Mouse (Mus musculus) liver, embryonic 13.5 days (tissue): Measurements from ENCODE around the gene Castor2. TPM values are rescaled to one million over a fixed set of nuclear protein-coding genes. Genes with fewer than 3 reads are reported as not detected.
A peak's percentile ranks its signal among the peaks of the same experiment; 100 is the strongest.

Source experiments
- ATAC-seq: fragments of 200-750 bp; cut with Nextera tagmentation; 2 replicates; pipeline ENCODE4 v1.8.0; 2017; ENCODE audit warnings: low read depth, mild to moderate bottlenecking, moderate number of reproducible peaks, moderate library complexity
- DNase-seq: peaks from one replicate; pipeline ENCODE4 v3.0.0; 2022
- H3K27ac ChIP-seq: fragments of 300-500 bp; sonication (generic); 2 replicates; pipeline ENCODE4 v1.5.1; 2015; ENCODE audit warnings: moderate library complexity, mild to moderate bottlenecking, inconsistent platforms
- H3K27me3 ChIP-seq: fragments of 300-500 bp; sonication (generic); 2 replicates; pipeline ENCODE4 v1.6.1; 2015; ENCODE audit warnings: mild to moderate bottlenecking, inconsistent platforms
- H3K36me3 ChIP-seq: fragments of 300-500 bp; sonication (generic); 2 replicates; pipeline ENCODE4 v1.6.1; 2015; ENCODE audit warnings: mild to moderate bottlenecking, inconsistent platforms
- H3K4me1 ChIP-seq: fragments of 300-500 bp; sonication (generic); replicated peaks from 2 replicates; pipeline ENCODE4 v1.6.1; 2015; ENCODE audit warnings: inconsistent platforms
- H3K4me2 ChIP-seq: fragments of 300-500 bp; sonication (generic); 2 replicates; pipeline ENCODE4 v1.6.1; 2015; ENCODE audit warnings: inconsistent platforms, mild to moderate bottlenecking, moderate library complexity
- H3K4me3 ChIP-seq: fragments of 300-500 bp; sonication (generic); replicated peaks from 2 replicates; pipeline ENCODE4 v1.5.1; 2015; ENCODE audit warnings: mild to moderate bottlenecking, inconsistent platforms
- H3K9ac ChIP-seq: fragments of 300-500 bp; sonication (generic); 2 replicates; pipeline ENCODE4 v1.6.1; 2015; ENCODE audit warnings: mild to moderate bottlenecking, inconsistent platforms
- H3K9me3 ChIP-seq: fragments of 300-500 bp; sonication (generic); replicated peaks from 2 replicates; pipeline ENCODE4 v1.6.1; 2016; ENCODE audit warnings: inconsistent platforms
- WGBS: fragments of 180-500 bp; shearing (Covaris S2); methylation state at CpG from one replicate; pipeline ENCODE4 v1.1.7; 2015; ENCODE audit not compliant: insufficient replicate concordance; 5-methylcytosine and 5-hydroxymethylcytosine counted together
- polyA plus RNA-seq: library from polyadenylated mRNA; unstranded; fragments of >200 nt; fragmentation: Nextera tagmentation; extraction: Ambion mirVana; gene quantifications from 2 replicates; pipeline ENCODE4 v1.2.1, GENCODE M21; 2015

Castor2 gene
- polyA plus RNA-seq, 1 experiment from 2014 or later, result 0.54 TPM

DNA sequence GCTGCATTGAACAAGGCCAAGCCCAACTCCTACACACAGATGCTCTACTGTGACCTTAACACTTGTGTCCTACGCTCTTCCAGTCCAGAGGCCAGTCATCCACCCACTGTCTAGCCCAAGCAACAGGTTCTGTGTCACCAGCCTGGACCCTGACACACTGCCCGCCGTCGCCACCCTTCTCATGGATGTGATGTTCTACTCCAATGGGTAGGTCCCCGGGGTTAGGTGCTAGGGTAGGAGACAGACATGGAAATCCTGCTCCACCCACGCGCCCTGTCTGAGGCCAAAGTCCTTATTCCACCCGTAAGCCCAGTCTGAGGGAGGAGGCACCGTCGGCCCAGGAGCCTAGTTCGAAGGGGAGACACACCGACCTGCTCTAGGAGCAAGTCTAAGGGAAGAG lies 36.5 kb downstream of the Castor2 start:
- Histone ChIP-seq H3K27me3 (no peaks in the 10 kb centered on the region), H3K4me3 (no peak overlapping the region), H3K9ac (no peak overlapping the region), H3K36me3 (no peaks in the 10 kb centered on the region), H3K4me2 (no peak overlapping the region), H3K9me3 (no peaks in the 10 kb centered on the region), H3K27ac (no peak overlapping the region), H3K4me1 (no peaks in the 10 kb centered on the region)
- WGBS, result 81% methylated on average over 12 of the region's 12 CpGs
- no peak for ATAC-seq
- DNase-seq, result no peak

DNA sequence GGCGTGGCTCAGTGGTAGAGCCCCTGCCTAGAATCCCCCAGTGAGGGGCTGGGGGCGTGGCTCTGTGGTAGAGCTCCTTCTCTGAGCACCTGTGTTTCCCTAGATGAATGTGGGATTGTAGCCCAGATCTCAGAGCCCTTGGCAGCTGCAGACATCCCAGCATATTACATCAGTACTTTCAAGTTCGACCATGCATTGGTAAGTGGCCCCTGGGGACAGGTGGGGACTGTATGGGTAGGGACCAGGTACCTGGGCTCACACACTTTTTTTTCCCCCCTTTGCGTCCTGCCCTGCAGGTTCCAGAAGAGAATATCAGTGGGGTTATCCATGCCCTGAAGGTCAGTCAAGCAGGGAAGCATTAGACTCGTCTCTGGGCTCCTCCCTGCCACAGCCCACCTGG lies 38.4 kb downstream of the Castor2 start:
- H3K27me3 ChIP-seq, result no peaks in the 10 kb centered on the region
- no peak overlapping the region for H3K4me2 ChIP-seq
- no peak overlapping the region for H3K27ac ChIP-seq
- no peak overlapping the region for H3K4me3 ChIP-seq
- H3K9me3 ChIP-seq, result no peaks in the 10 kb centered on the region
- 63% methylated on average over 5 of the region's 5 CpGs for WGBS
- no peak for DNase-seq
- no peak for ATAC-seq
- H3K4me1 ChIP-seq, result no peaks in the 10 kb centered on the region
- no peaks in the 10 kb centered on the region for H3K36me3 ChIP-seq
- H3K9ac ChIP-seq, result no peak overlapping the region

DNA sequence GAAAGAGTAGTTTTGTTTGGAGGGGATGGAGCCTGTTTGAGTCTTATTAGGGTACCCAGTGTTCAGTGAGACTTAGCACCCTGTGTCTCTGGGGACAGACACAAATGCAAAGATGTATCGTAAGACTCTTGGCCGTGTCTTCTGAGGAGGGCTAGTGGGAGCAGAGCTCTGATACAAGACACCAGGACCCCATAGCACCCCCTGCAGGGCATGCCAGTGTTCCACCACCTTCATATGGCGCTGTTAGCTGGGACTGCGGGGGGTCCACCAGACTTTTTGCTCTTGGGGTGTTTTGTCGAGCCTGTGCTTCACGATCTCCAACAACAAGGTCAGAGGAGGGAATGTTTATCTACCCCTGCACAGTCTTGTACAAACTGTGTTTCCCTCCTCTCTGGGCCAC lies 39.9 kb downstream of the Castor2 start:
- Histone ChIP-seq H3K4me1 (no peaks in the 10 kb centered on the region), H3K36me3 (no peaks in the 10 kb centered on the region), H3K27me3 (no peaks in the 10 kb centered on the region), H3K4me3 (no peak overlapping the region), H3K9me3 (no peaks in the 10 kb centered on the region), H3K27ac (no peak overlapping the region), H3K4me2 (no peak overlapping the region), H3K9ac (no peak overlapping the region)
- ATAC-seq, result no peak
- WGBS, result 75% methylated on average over 6 of the region's 6 CpGs
- no peak for DNase-seq

DNA sequence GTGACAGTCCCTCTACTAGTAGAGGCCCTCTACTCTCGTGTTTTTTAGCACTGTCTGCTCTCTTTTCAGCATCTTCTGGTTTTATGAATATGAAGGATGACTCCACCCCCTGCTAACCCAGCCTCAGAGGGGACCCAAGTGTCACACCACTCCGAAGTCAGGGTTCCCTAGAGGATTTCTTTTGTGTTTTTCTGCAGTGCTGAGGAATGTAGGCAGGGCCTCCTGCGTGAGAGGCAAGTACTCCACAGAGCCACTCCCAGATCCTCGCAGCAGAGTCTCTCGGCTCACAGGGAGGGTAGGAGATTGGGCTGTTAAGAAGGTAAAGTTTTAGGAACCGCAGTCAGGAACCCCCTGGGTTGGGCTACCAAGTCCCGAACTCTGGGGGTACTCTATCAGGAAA lies 41.7 kb downstream of the Castor2 start:
- 63% methylated on average over 7 of the region's 7 CpGs for WGBS
- Histone ChIP-seq H3K36me3 (no peaks in the 10 kb centered on the region), H3K4me3 (no peak overlapping the region), H3K27ac (no peak overlapping the region), H3K4me1 (no peaks in the 10 kb centered on the region), H3K9me3 (no peaks in the 10 kb centered on the region), H3K27me3 (no peaks in the 10 kb centered on the region), H3K4me2 (no peak overlapping the region), H3K9ac (no peak overlapping the region)
- DNase-seq, result no peak
- no peak for ATAC-seq

DNA sequence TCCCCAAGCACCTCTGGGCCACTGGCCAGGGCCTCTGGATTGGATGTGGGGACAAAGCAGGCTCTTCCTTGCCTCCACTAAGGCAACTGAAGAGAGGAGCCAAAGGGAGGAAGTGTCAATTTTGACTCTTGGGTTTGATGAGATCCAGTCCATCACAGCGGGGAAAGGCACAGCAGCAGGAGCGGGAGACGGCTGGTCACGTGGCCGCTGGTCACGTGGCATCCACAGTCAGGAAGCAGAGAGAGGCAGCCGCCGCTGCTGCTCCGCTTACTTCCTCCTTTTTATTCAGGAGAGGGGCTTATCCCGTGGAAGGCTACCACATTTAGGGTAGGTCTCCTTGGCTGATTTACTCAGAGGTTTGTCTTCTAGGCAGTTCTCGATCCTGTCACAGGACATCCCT lies 42.9 kb downstream of the Castor2 start:
- Histone ChIP-seq H3K9me3 (no peaks in the 10 kb centered on the region), H3K4me1 (no peaks in the 10 kb centered on the region), H3K4me3 (no peak overlapping the region), H3K36me3 (0 out of 2 replicates have a peak, but pooled peaks cover 8% of the 10 kb centered on the region), H3K4me2 (0 out of 2 replicates have a peak overlapping the region, but pooled peaks have one; percentile 14), H3K27ac (no peak overlapping the region), H3K9ac (no peak overlapping the region), H3K27me3 (no peaks in the 10 kb centered on the region)
- DNase-seq, result peak; percentile 6
- WGBS, result 36% methylated on average over 11 of the region's 11 CpGs
- ATAC-seq, result no peak

DNA sequence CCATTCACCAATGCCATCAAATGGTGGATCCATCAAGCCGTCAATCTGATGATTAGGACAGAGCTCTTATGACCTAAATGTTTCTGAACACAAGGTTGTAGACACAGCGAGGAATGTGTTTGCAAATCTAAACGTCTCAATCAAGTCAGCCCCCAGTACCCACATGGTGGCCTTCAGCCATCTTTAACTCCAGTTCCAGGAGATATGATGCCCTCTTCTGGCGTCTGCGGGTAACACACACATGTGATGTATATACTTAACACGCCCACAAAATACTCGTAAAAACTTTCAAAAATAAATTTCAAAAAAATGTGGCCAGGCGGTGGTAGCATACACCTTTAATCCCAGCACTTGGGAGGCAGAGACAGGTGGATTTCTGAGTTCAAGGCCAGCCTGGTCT lies 45.5 kb downstream of the Castor2 start:
- Histone ChIP-seq H3K27ac (no peak overlapping the region), H3K9me3 (no peaks in the 10 kb centered on the region), H3K4me2 (no peak overlapping the region), H3K9ac (no peak overlapping the region), H3K4me1 (no peaks in the 10 kb centered on the region), H3K27me3 (no peaks in the 10 kb centered on the region), H3K36me3 (peaks cover 27% of the 10 kb centered on the region), H3K4me3 (no peak overlapping the region)
- ATAC-seq (no peak), DNase-seq (no peak)
- 81% methylated on average over 8 of the region's 8 CpGs for WGBS

DNA sequence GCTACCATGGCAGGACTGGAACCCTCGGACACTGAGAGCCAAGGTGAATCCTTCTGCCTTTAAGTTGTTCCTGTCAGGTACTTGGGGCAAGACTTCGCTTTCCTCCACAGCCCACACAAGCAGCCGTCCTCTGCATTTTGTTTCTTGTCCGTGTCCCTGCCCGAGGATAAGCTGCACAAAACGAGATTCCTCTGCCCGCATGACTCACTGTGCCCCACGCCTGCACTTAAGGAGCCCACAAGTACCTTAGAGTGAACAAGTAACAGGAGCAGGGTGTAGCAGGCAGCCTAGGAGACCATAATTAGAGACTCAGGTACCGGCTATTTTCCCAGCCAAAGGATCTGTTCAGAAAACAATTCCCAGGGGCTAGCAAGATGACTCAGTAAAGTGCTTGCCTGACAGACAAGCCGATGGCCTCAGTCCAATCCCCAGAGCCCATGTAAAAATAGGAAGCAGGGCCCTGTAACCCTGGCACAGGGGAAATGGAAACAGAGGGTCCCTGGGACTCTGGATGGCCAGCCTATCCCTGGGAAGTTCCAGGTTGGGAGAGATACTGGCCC lies 47.8 kb downstream of the Castor2 start:
- Histone ChIP-seq H3K27ac (no peak overlapping the region), H3K9ac (no peak overlapping the region), H3K4me1 (no peaks in the 10 kb centered on the region), H3K4me2 (no peak overlapping the region), H3K4me3 (no peak overlapping the region), H3K9me3 (no peaks in the 10 kb centered on the region), H3K27me3 (no peaks in the 10 kb centered on the region), H3K36me3 (peaks cover 47% of the 10 kb centered on the region)
- DNase-seq, result no peak
- WGBS, result 78% methylated on average over 10 of the region's 10 CpGs
- ATAC-seq, result no peak

DNA sequence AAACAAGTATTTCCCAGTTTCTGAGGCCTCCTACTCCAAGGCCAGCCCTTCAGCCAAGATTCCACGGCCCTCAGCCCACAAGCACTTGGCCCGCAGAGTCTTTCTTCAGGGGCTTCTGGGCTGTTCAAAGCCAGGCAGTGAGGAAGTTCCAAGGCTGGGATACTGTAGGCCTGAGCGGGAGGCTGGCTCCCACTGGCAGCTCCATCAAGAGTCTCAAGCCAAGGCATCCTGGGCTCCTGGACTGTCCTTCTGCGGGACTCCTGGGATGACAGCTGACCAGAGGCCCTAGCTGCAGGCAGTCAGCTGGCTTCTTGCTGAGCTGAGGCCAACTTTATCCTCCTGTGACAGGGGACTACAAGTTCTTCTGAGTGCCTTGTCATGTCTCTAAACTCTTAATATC lies 48.6 kb downstream of the Castor2 start:
- 82% methylated on average over 4 of the region's 4 CpGs for whole genome bisulfite sequencing
- no peak for ATAC-seq
- H3K9ac ChIP-seq, result no peak overlapping the region
- DNase-seq, result no peak
- H3K9me3 ChIP-seq, result no peaks in the 10 kb centered on the region
- H3K4me3 ChIP-seq, result no peak overlapping the region
- H3K36me3 ChIP-seq, result peaks cover 54% of the 10 kb centered on the region
- H3K4me1 ChIP-seq, result no peaks in the 10 kb centered on the region
- no peak overlapping the region for H3K27ac ChIP-seq
- H3K4me2 ChIP-seq, result no peak overlapping the region
- H3K27me3 ChIP-seq, result no peaks in the 10 kb centered on the region

DNA sequence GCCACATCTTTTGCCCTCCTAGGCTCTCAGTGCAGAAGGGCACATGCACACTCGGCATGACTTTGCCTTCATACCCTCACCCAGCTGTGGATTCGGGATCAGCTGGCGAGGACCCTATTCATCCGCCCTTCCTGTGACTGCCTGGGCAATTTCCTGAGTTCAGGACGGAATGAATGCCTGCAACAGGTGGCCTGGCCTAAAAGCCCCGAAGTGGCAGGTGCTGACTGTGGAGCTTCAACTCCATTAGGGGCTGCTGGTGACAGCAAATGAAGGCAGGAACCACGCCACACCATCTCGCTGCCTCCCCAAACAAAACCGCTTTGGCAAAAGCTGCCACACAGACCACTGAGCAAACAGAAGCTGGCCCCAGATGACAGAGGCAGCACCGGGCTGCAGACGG lies 52.4 kb downstream of the Castor2 start:
- H3K4me3 ChIP-seq, result no peak overlapping the region
- ATAC-seq (no peak), DNase-seq (no peak)
- H3K4me2 ChIP-seq, result no peak overlapping the region
- no peaks in the 10 kb centered on the region for H3K27me3 ChIP-seq
- H3K9me3 ChIP-seq, result no peaks in the 10 kb centered on the region
- peaks cover 80% of the 10 kb centered on the region for H3K36me3 ChIP-seq
- 75% methylated on average over 11 of the region's 11 CpGs for WGBS
- H3K4me1 ChIP-seq, result no peaks in the 10 kb centered on the region
- no peak overlapping the region for H3K9ac ChIP-seq
- no peak overlapping the region for H3K27ac ChIP-seq

DNA sequence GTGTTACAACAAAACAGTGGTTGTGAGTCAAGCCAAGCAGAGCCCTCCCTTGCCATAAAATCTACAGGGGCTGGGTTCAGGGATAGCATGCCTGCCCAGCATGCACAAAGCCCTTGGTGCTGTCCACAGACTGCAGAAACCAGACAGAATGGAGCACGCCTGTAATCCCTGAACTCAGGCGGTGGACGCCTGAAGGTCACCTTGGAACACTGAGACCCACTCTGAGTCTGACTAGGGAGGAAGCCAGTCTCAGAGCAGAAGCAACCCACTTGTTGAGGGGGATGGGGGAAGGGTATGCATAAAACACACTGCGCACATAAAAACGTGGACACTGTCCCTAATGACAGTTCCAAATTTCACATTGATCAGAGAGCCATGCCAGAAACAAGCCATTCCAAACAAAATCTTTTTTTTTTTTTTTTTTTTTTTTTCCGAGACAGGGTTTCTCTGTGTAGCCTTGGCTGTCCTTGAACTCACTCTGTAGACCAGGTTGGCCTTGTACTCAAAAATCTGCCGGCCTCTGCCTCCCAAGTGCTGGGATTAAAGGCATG lies 56.5 kb downstream of the Castor2 start:
- Histone ChIP-seq H3K9me3 (no peaks in the 10 kb centered on the region), H3K36me3 (peaks cover 83% of the 10 kb centered on the region), H3K27me3 (no peaks in the 10 kb centered on the region), H3K4me2 (no peak overlapping the region), H3K27ac (no peak overlapping the region), H3K4me1 (no peaks in the 10 kb centered on the region), H3K4me3 (no peak overlapping the region), H3K9ac (no peak overlapping the region)
- WGBS, result 68% methylated on average over 7 of the region's 7 CpGs
- no peak for ATAC-seq
- no peak for DNase-seq

DNA sequence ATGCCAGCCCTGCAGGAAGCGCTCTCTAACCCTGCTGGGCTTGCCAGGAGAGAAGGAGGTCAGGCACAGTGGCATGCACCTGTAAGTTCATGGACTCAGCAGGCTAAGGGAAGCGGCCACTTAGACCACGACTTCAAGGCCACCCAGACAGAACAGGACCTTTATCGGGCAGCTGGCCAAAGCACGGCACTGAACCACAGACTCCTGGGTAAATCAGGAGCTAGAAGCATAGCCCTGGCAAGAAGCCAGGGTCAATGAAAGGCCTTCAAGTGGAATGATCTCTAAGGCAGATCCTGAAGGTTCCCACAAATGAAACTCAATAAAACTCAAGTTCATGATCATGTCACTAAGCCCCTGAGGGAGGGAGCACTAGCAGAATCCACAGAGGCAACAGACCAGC lies 65.2 kb downstream of the Castor2 start:
- Histone ChIP-seq H3K27ac (no peak overlapping the region), H3K4me3 (no peak overlapping the region), H3K9ac (no peak overlapping the region), H3K36me3 (peaks cover 80% of the 10 kb centered on the region), H3K9me3 (no peaks in the 10 kb centered on the region), H3K4me2 (no peak overlapping the region), H3K4me1 (no peaks in the 10 kb centered on the region), H3K27me3 (no peaks in the 10 kb centered on the region)
- ATAC-seq, result no peak
- no peak for DNase-seq
- WGBS, result 78% methylated on average over 5 of the region's 5 CpGs

DNA sequence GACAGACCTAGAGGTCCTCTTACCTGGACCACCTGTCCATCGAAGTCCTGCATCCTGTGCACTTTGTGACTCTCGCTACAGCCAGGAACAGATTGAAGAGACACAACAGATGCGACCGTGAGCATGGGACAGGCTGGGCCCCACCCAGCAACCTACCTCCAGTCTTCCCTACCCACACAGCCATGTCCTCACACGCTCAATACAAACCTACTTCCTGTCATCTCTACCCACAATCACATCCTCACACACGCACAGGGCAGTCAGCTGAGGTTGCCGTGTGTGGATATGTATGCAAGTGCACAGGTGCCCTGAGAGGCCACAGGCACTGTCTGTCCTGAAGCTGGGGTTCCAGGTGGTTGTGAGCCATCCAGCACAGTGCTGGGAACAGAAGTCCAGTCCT lies 67.1 kb downstream of the Castor2 start:
- DNase-seq (no peak), ATAC-seq (no peak)
- Histone ChIP-seq H3K27me3 (no peaks in the 10 kb centered on the region), H3K9ac (no peak overlapping the region), H3K9me3 (no peaks in the 10 kb centered on the region), H3K36me3 (peaks cover 78% of the 10 kb centered on the region), H3K4me2 (no peak overlapping the region), H3K27ac (no peak overlapping the region), H3K4me1 (no peaks in the 10 kb centered on the region), H3K4me3 (no peak overlapping the region)
- WGBS, result 71% methylated on average over 7 of the region's 7 CpGs
